Mouse (Mus musculus) mesoderm, embryonic 11.5 days (tissue): ENCODE measurements around the gene Susd2.

ENCODE experiments used
- DNase-seq: peaks from one replicate; pipeline ENCODE4 v3.0.0-alpha.2; 2012; ENCODE audit warnings: low read depth, low spot score

Gene Susd2

GRCm38 (mm10) chr10:75627490-75627889 is 16.3 kb downstream of the Susd2 start:
- DNase-seq = no peak

GRCm38 (mm10) chr10:75626991-75627390 is 16.8 kb downstream of the Susd2 start:
- no peak for DNase-seq

- DNase-seq = no peak
Measured at GRCm38 (mm10) chr10:75625920-75626319, 17.9 kb downstream of the Susd2 start.

GRCm38 (mm10) chr10:75620818-75621217 is 23.0 kb downstream of the Susd2 start:
- no peak for DNase-seq

GRCm38 (mm10) chr10:75616044-75616443 is 27.8 kb downstream of the Susd2 start:
- DNase-seq = no peak

- DNase-seq = no peak
Measured at GRCm38 (mm10) chr10:75610486-75610885, 33.3 kb downstream of the Susd2 start.

- DNase-seq = no peak
Measured at GRCm38 (mm10) chr10:75608975-75609374, 34.8 kb downstream of the Susd2 start.

- no peak for DNase-seq
Measured at GRCm38 (mm10) chr10:75607253-75607652, 36.6 kb downstream of the Susd2 start.

GRCm38 (mm10) chr10:75605162-75605846 is 38.5 kb downstream of the Susd2 start:
- no peak for DNase-seq

- DNase-seq = no peak
Measured at GRCm38 (mm10) chr10:75600189-75600730, 43.5 kb downstream of the Susd2 start.

GRCm38 (mm10) chr10:75595981-75596380 is 47.8 kb downstream of the Susd2 start:
- DNase-seq = no peak

- no peak for DNase-seq
Measured at GRCm38 (mm10) chr10:75592585-75592984, 51.2 kb downstream of the Susd2 start.

GRCm38 (mm10) chr10:75591211-75591894 is 52.5 kb downstream of the Susd2 start:
- no peak for DNase-seq

GRCm38 (mm10) chr10:75589651-75590050 is 54.2 kb downstream of the Susd2 start:
- no peak for DNase-seq

GRCm38 (mm10) chr10:75589129-75589528 is 54.7 kb downstream of the Susd2 start, which contains the start of gene Ggt5:
Ggt5 (plus strand) TSS chr10:75589340.
- DNase-seq = peak; percentile 36

- no peak for DNase-seq
Measured at GRCm38 (mm10) chr10:75588336-75588735, 55.5 kb downstream of the Susd2 start.

- no peak for DNase-seq
Measured at GRCm38 (mm10) chr10:75587781-75588180, 56.0 kb downstream of the Susd2 start.
